Mouse (Mus musculus): ENCODE results near the gene Spdef. TPM values are rescaled to one million over a fixed set of nuclear protein-coding genes. Genes with fewer than 3 reads are reported as not detected.
A peak's percentile ranks its signal among the peaks of the same experiment; 100 is the strongest.

Spdef gene
- total RNA-seq, 2 experiments from 2014 or later: not detected

DNA sequence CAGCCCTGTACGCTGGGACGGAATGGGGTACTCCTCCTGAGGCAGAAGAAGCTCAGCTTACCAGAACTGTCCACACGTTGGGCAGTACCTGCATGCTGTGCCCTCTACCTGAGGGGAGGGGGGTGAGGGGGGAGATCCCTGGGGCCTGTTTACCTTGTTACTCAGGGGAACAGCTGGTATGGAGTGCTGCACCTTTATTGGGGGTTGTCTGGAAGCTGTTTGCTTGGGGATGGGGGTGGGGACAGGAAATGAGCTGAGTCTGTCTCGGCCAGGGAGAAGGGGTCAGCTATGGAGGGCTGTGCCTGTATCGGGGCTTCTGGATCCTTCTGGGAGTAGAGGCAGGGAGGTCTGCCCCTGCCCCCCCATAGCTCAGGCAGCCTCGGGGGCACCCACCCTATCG is 2.2 kb downstream of the Spdef start:
- no peak for ATAC-seq (replicated peaks; ENCODE audit: low FRiP score, poor library complexity, severe bottlenecking)

DNA sequence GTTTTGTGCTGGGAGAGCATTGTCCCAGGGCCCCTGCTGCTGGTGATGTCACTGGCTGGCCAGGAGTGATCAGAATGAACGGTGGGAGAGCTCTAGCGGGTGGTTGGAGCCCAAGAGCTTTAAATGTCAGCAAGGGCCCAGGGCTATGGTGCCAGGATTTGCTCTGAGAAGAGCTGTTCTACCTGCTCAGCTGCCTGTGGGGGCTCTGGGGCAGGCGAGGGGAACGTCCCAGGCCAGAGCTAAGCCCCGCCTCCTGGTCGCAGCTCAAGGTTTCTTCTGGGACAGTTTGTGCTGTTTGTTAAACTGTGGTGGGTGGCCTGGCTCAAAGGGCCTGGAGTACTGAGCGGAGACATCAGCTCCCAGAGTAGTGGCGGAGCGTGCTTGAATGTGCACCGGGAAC is 3.3 kb downstream of the Spdef start:
- ATAC-seq (replicated peaks; ENCODE audit: low FRiP score, poor library complexity, severe bottlenecking): no peak

GRCm38 (mm10) chr17:27725011-27725410 is 3.7 kb downstream of the Spdef start:
- no peak for ATAC-seq (replicated peaks; ENCODE audit: low FRiP score, poor library complexity, severe bottlenecking)

DNA sequence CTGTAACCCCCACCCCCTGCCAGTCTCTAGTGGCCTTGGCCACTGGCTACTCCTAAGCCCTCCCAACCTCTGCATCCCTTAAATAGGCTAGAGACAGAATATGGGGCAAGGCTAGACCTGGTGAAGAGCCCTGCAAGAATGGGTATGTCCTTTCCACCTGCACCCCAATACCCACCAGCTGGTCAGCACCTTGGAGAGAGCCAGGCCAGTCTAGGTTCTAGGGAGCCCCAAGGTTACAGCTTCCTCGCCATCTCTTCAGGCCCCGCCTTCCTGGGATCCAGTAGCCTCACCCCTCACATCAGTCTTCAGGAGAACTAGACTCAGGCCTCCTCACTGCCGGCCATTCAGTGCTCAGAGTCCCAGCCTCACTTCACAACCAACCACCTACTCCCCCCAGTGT is 4.4 kb downstream of the Spdef start:
- ATAC-seq (replicated peaks; ENCODE audit: low FRiP score, poor library complexity, severe bottlenecking): no peak

- ATAC-seq (replicated peaks; ENCODE audit: low FRiP score, poor library complexity, severe bottlenecking): no peak
These were observed 7.6 kb downstream of the Spdef start for GRCm38 (mm10) chr17:27721125-27721664.

DNA sequence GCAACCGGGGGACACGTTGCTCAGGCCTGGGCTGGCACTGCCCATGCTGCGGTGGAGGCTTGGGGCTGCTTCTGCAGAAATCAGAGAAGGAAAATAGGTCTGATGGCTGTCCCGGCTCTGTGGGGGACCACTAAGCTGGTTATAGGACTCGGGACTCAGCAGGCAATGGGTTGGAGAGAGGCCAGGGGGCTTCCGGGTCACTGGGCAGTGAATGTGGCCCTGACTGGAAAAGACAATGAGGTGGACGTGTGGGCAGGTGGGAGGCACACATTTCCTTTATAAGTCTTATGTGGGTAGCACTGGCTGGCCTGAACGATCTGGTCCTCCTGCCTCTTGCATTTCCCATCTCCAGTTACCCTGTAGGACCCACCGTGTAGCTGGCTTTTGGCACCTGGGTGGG is 8.4 kb downstream of the Spdef start:
- no peak for ATAC-seq (replicated peaks; ENCODE audit: low FRiP score, poor library complexity, severe bottlenecking)

GRCm38 (mm10) chr17:27719663-27720062 is 9.1 kb downstream of the Spdef start:
- no peak for ATAC-seq (replicated peaks; ENCODE audit: low FRiP score, poor library complexity, severe bottlenecking)

DNA sequence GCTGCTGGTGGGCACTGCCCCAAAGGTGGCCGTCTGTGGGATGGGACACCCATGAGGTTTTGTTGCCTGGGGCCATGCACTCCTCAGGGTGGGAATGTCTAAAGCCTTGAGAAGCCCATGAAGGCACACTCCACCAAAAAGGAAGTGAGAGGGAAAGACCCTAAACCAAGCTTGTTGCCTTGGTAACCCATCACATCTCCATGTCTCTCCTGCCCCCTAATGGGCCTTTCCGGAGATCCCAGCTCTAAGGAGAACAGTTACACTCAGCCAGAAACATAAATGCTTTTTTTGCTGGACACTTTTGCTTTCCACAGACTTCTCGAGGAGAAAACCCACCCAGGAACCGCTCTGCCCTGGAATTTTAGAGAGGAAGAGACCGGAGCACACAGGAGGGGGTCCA is 10.5 kb downstream of the Spdef start:
- no peak for ATAC-seq (replicated peaks; ENCODE audit: low FRiP score, poor library complexity, severe bottlenecking)

- ATAC-seq (replicated peaks; ENCODE audit: low FRiP score, poor library complexity, severe bottlenecking): 0 out of 2 replicates have a peak, but pooled peaks have one; percentile 43
These were observed 12.0 kb downstream of the Spdef start for GRCm38 (mm10) chr17:27716804-27717203.

DNA sequence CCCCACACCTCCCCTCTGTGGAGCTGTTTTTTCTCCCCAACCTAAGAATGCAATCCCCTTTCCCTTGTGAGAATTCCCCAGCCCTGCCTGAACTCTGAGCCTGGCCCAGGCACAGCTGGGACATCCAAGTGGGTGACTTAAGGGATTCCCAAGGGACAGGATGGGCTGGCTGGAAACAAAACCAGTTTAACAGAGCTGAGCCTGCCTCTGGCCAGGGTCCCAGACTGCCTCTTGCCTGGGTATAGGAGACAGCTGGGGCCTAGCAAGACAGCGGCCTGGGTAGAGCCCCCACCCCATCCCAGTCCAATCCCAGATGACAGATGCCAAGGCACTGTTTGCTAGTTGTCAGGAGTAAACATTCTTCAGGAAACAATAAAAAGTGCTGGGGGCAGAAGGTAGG is 15.9 kb downstream of the Spdef start:
- ATAC-seq (replicated peaks; ENCODE audit: low FRiP score, poor library complexity, severe bottlenecking): no peak

DNA sequence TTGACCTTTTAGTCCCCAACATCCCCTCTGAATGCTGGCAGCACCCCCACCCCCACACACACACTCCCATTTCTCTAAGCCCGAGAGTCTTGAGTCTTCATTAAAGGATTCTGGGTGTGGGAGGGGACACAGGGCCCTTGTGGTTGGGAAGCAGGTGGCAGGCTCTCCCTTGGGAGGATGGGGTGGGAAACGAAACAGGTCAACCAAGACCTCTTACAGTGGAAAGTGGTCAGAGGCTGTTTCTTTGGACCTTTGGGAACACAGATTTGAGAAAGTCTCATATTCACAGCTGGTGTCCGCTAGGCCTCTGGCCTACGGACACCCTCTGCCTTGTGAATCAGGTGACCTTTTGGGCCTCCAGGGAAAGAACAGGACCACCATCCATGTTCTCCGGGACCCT is 19.1 kb downstream of the Spdef start:
- ATAC-seq (replicated peaks; ENCODE audit: low FRiP score, poor library complexity, severe bottlenecking): no peak

- ATAC-seq (replicated peaks; ENCODE audit: low FRiP score, poor library complexity, severe bottlenecking): no peak
These were observed 20.6 kb downstream of the Spdef start for GRCm38 (mm10) chr17:27707954-27708661.

- no peak for ATAC-seq (replicated peaks; ENCODE audit: low FRiP score, poor library complexity, severe bottlenecking)
These were observed 23.1 kb downstream of the Spdef start for GRCm38 (mm10) chr17:27705661-27706060.

DNA sequence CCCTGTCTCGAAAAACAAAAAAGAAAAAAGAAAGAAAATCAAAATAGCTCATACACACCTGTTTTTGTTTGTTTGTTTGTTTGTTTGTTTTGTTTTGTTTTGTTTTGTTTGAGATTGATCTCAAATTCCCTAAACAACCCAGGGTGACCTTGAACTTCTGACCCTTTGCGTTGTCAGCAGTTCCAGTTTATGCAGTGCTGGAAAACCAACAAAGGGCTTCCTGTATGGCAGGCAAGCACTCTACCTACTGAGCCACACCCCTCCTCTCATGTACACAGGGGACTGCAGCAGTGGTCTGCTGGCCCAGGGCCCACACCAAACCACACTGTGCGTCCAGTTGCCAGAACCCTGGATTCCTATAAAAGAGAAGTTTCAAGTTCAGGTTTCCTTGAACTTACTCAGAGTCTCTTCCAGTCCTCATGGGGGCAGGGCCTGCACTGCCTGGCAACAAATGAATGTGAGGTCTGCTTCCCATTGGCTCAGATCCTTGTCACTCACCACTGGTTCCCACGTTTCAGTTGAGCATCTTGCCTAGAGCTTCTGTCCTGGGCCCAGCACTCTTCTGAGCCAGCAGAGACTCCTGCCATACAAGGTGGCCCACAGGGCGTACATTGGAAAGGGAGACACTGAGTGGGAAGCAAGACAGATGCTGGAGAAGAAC is 24.7 kb downstream of the Spdef start:
- no peak for ATAC-seq (replicated peaks; ENCODE audit: low FRiP score, poor library complexity, severe bottlenecking)

DNA sequence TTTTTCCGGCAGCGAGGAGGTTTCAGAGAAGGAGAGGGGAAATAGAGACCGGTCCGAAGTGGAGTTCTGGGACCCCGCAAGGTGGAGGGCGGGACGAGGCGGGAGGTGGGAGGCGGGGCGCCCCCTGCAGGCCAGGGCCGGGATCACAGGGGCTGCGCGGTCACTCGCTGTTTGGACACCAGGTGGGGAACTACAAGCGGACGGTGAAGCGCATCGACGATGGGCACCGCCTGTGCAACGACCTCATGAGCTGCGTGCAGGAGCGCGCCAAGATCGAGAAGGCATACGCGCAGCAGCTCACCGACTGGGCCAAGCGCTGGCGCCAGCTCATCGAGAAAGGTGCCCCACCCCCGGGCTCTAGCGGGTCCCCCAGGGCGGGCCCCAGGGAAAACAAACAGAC is 26.2 kb downstream of the Spdef start:
- ATAC-seq (replicated peaks; ENCODE audit: low FRiP score, poor library complexity, severe bottlenecking): 0 out of 2 replicates have a peak, but pooled peaks have one; percentile 51

- ATAC-seq (replicated peaks; ENCODE audit: low FRiP score, poor library complexity, severe bottlenecking): no peak
These were observed 26.9 kb downstream of the Spdef start for GRCm38 (mm10) chr17:27701856-27702255.

GRCm38 (mm10) chr17:27700812-27701211 is 27.9 kb downstream of the Spdef start:
- no peak for ATAC-seq (replicated peaks; ENCODE audit: low FRiP score, poor library complexity, severe bottlenecking)

DNA sequence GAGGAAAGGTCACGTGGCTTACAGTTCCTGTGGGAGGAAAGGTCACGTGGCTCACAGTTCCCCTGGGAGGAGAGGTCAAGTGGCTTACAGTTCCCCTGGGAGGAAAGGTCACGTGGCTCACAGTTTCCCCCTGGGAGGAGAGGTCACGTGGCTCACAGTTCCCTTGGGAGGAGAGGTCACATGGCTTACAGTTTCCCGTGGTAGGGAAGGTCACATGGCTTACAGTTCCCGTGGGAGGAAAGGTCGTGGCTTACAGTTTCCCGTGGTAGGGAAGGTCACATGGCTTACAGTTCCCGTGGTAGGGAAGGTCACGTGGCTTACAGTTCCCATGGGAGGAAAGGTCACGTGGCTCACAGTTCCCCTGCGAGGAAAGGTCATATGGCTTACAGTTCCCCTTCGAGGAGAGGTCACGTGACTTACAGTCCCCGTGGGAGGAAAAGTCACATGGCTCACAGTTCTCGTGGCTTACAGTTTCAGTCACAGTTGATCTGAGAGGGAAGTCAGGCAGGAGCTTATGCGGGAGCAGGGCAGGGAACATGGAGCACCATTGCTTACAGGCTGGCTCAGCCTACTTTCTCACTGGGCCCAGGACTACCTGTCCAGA is 29.0 kb downstream of the Spdef start:
- ATAC-seq (replicated peaks; ENCODE audit: low FRiP score, poor library complexity, severe bottlenecking): no peak

DNA sequence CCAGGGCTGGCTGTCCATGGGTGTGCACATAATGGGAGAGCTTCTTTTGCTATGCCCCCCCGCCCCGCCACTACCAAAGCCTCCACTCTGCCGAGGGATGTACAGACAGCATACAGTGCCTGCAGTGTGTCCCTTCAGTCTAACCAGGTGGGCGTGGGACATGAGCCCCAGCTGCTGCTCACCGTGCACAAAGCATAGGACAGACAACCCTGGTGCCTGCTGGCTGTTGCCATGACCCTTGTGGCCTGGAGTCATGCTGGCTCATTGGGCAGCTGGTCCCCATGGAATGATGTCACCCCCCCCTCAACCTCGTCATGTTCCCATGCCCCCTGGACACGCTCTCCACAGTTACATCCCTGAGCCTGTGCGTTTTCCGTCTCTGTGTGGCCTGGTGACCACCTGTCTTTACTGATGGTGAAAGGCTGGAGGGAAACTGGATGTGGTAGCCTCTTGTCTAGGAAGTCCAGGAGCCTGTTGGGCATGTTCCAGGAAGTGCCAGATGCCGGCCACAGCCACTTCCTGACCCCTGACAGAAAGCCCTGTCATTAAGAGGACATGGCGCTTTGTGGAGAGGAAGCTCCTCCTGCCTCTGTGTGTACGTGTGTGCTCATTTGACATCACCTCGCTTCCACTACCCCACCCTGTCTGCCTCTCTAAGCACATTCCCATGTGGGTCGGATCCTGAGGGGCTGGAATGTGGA is 37.6 kb downstream of the Spdef start:
- no peak for ATAC-seq (replicated peaks; ENCODE audit: low FRiP score, poor library complexity, severe bottlenecking)

- no peak for ATAC-seq (replicated peaks; ENCODE audit: low FRiP score, poor library complexity, severe bottlenecking)
These were observed 42.4 kb downstream of the Spdef start for GRCm38 (mm10) chr17:27686395-27686794.

Data from erythroblast, adult 5-6 weeks (primary cell).